Mouse (Mus musculus) heart, adult 2 months (tissue): ENCODE results near the gene Asah2. TPM values are rescaled to one million over a fixed set of nuclear protein-coding genes. Genes with fewer than 3 reads are reported as not detected.

ENCODE experiments used
- DNase-seq, 2 experiments: peaks; one replicate each; pipeline ENCODE4 v3.0.0; 2021
- H3K27ac ChIP-seq: fragments of 200-600 bp; 2 replicates; pipeline ENCODE4 v1.8.1; 2022
- H3K27me3 ChIP-seq: fragments of 200-500 bp; 2 replicates; pipeline ENCODE4 v1.6.1; 2012; ENCODE audit warnings: mild to moderate bottlenecking, low read length, inconsistent platforms, mixed read lengths; ENCODE audit not compliant: control insufficient read depth, insufficient read depth
- H3K36me3 ChIP-seq: fragments of 200-500 bp; 2 replicates; pipeline ENCODE4 v1.6.1; 2012; ENCODE audit warnings: low read length, inconsistent platforms; ENCODE audit not compliant: control insufficient read depth, insufficient read depth
- H3K4me1 ChIP-seq: fragments of 200-500 bp; 2 replicates; pipeline ENCODE4 v1.6.1; 2011; ENCODE audit warnings: low read length; ENCODE audit not compliant: control insufficient read depth, insufficient read depth
- H3K4me3 ChIP-seq: fragments of 200-600 bp; 2 replicates; pipeline ENCODE4 v1.8.1; 2022
- H3K79me2 ChIP-seq: fragments of 200-500 bp; replicated peaks from 2 replicates; pipeline ENCODE4 v1.6.1; 2012; ENCODE audit warnings: mild to moderate bottlenecking, inconsistent platforms, low read length, moderate library complexity, mixed read lengths; ENCODE audit not compliant: control insufficient read depth, insufficient read depth
- H3K9ac ChIP-seq: fragments of 200-500 bp; 2 replicates; pipeline ENCODE4 v1.6.1; 2012; ENCODE audit warnings: low read depth, mild to moderate bottlenecking, control low read depth, inconsistent platforms, low read length, mixed read lengths
- CTCF ChIP-seq: fragments of 200-600 bp; IDR thresholded peaks from 2 replicates; pipeline ENCODE4 v1.8.1; 2022; ENCODE audit warnings: antibody characterized with exemption, mild to moderate bottlenecking, moderate library complexity
- EP300 ChIP-seq: fragments of 200-500 bp; IDR thresholded peaks from 2 replicates; pipeline ENCODE4 v1.6.1; 2011; ENCODE audit warnings: low read depth, low read length, control low read depth; ENCODE audit not compliant: insufficient read depth
- POLR2A ChIP-seq: fragments of 200-500 bp; IDR thresholded peaks from 2 replicates; pipeline ENCODE4 v1.6.1; 2011; ENCODE audit warnings: mild to moderate bottlenecking, low read depth, low read length, control low read depth; ENCODE audit not compliant: insufficient read depth
- WGBS: fragments of 180-500 bp; shearing (Covaris S2); methylation state at CpG from one replicate; pipeline ENCODE4 v1.1.7; 2018; 5-methylcytosine and 5-hydroxymethylcytosine counted together
- intact Hi-C: fragments of 180-260 bp; cut with DNase I; formaldehyde crosslinking; loops from one replicate; pipeline ENCODE4 v1.15.1; 2025
- polyA plus RNA-seq: library from polyadenylated mRNA; depleted of rRNA; stranded (reverse); fragments of >200 nt; gene quantifications from 2 replicates; pipeline ENCODE4 v1.2.3, GENCODE M21; 2012; rRNA removed
- total RNA-seq, 2 experiments: library from RNA; stranded (reverse); gene quantifications; 2 replicates each; pipeline ENCODE4 v1.2.3; 2021

Gene Asah2
- total and polyA plus RNA-seq, 3 experiments = 5.9 to 13.4 (median 12.6) TPM

GRCm38 (mm10) chr19:31953799-31954198, 154.2 kb downstream of the Asah2 start:
- Histone ChIP-seq H3K4me3 (no peak overlapping the region), H3K79me2 (no peaks in the 10 kb centered on the region), H3K27ac (no peak overlapping the region), H3K36me3 (no peaks in the 10 kb centered on the region), H3K9ac (no peak overlapping the region), H3K27me3 (no peaks in the 10 kb centered on the region), H3K4me1 (no peaks in the 10 kb centered on the region)
- intact Hi-C loops = no loop called here
- 79% methylated on average over 2 of the region's 2 CpGs for WGBS
- TF ChIP-seq EP300 = no peak
- TF ChIP-seq CTCF = no peak
- no peak for DNase-seq

GRCm38 (mm10) chr19:31950793-31951489, 157.1 kb downstream of the Asah2 start:
- H3K27ac ChIP-seq = no peak overlapping the region
- no peak overlapping the region for H3K4me3 ChIP-seq
- no peaks in the 10 kb centered on the region for H3K27me3 ChIP-seq
- H3K36me3 ChIP-seq = no peaks in the 10 kb centered on the region
- H3K9ac ChIP-seq = no peak overlapping the region
- intact Hi-C loops = no loop called here
- no peak for TF ChIP-seq POLR2A
- no peak for TF ChIP-seq EP300
- TF ChIP-seq CTCF = no peak
- H3K4me1 ChIP-seq = no peaks in the 10 kb centered on the region
- H3K79me2 ChIP-seq = no peaks in the 10 kb centered on the region
- 73% methylated on average over 7 of the region's 7 CpGs for WGBS
- no peak for DNase-seq

Other genes starting within 250 kb of the Asah2 start
- gene A1cf, start 239.4 kb downstream of the Asah2 start, total RNA-seq = not detected
- 0.03 TPM in 1 of 2 replicates, not detected in the other for gene A1cf, start 239.4 kb downstream of the Asah2 start, polyA plus RNA-seq